Mouse (Mus musculus): ENCODE data around the gene Pigs.

- no peak for TF ChIP-seq CTCF (conservative IDR thresholded peaks at IDR 0.05; ENCODE audit: insufficient read depth, insufficient read length, low read depth, low read length)
- no peak for TF ChIP-seq POLR2A (IDR thresholded peaks at IDR 0.05; ENCODE audit: low read depth, low read length)
Measured at GRCm38 (mm10) chr11:78353081-78353480, 24.9 kb downstream of the Pigs start.
